ENCODE assay signal across 23 mouse cellular contexts in genomic region chr19:46718150-46718549, GRCm38 (mm10). TPM values are rescaled to one million over a fixed set of nuclear protein-coding genes. Genes with fewer than 3 reads are reported as not detected.
"Had no signal": no experiment of that assay in that cellular context is flagged by ENCODE, and none has a peak within 500 bp of the region (broad histone marks: within the 10 kb centered on the region; RNA-seq: fewer than 3 reads in every experiment).

No protein-coding gene starts in this region.

- DNase-seq: kidney, postnatal 10 days; kidney, postnatal 36 days; layer of hippocampus, postnatal 36 days; liver, postnatal 0 days; lung, embryonic 14.5 days; lung, postnatal 10 days; lung, postnatal 36 days; retina, postnatal 1 day; right cerebral cortex, postnatal 25 days; thymus, adult 18-20 months; thymus, postnatal 36 days had no signal

RNA-seq across cellular contexts. Expression of gene Cyp17a1, which starts 45.2 kb away (rescaled TPM):
- total RNA-seq: layer of hippocampus, adult 8-10 months; layer of hippocampus, postnatal 10 days; layer of hippocampus, postnatal 36 days; left cerebral cortex, adult 2 months; left cerebral cortex, postnatal 10 days; left cerebral cortex, postnatal 36 days had no signal
- polyA plus RNA-seq: limb, embryonic 11.5 days; lung, embryonic 14.5 days; midbrain, embryonic 10.5 days; midbrain, embryonic 13.5 days; midbrain, embryonic 16.5 days; myocyte; neural tube, embryonic 13.5 days; urinary bladder, adult 2 months had no signal
